Mouse (Mus musculus): ENCODE measurements around the gene Hsph1.
A peak's percentile ranks its signal among the peaks of the same experiment; 100 is the strongest.

Gene Hsph1

GRCm38 (mm10) chr5:149625547-149625946 lies 10.6 kb downstream of the Hsph1 start:
- no peak for TF ChIP-seq NANOG (IDR thresholded peaks at IDR 0.05; ENCODE audit: borderline replicate concordance, low read length)
- TF ChIP-seq CTCF (conservative IDR thresholded peaks at IDR 0.05; ENCODE audit: low read length) = no peak
- TF ChIP-seq POU5F1 (IDR thresholded peaks at IDR 0.05; ENCODE audit: borderline replicate concordance, low read length) = no peak
- Histone ChIP-seq H3K4me1 (replicated peaks; ENCODE audit: low read depth, low read length) (peaks cover 63% of the 10 kb centered on the region), H3K9me3 (ENCODE audit: low read length) (no peaks in the 10 kb centered on the region), H3K4me3 (replicated peaks; ENCODE audit: low read length) (no peak overlapping the region), H3K36me3 (ENCODE audit: insufficient read depth, low read length) (peaks cover 100% of the 10 kb centered on the region), H3K27me3 (ENCODE audit: insufficient read depth, low read length) (no peaks in the 10 kb centered on the region)

DNA sequence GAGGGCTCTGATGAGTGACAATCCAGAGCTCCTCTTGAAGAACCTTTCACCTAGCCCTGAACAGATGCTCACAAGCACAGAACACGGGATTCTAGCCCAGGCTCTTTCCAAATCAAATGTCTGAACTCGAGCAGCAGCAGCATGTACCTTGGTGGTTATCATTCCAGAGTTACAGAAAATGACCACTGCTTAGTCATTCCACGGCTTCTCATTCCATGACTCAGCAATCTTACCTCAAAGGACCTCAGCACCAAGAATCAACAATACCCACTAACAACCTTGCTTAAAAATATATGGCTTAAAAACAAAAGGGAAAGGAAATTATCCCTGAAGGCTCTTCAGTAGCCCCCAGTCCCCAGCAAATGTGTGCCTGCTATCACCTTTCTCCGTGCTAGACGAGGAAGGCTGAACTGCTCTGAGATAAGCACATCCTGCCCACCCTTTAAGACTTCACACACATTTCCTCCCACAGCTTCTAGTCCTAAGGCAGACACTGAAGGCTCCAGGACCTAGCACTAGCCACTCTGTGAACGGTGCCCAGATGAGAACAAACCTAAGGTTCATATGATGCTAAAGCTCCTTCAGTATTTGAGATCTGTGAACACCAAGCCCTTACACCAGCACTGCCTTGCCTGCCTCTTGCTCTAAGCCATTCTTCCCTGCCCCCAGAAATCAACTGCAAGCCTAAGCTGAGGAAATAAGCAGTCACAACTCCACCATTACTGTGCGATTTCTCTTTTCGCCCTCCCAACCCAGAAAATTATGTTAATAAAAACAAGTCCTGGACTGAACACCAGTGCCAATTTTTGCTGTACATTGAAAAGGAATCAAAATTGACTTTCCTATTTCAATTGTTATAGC lies 12.1 kb downstream of the Hsph1 start:
- Histone ChIP-seq H3K4me1 (replicated peaks; ENCODE audit: low read depth, low read length) (peaks cover 63% of the 10 kb centered on the region), H3K4me3 (replicated peaks; ENCODE audit: low read length) (no peak overlapping the region), H3K27me3 (ENCODE audit: insufficient read depth, low read length) (no peaks in the 10 kb centered on the region), H3K36me3 (ENCODE audit: insufficient read depth, low read length) (peaks cover 100% of the 10 kb centered on the region), H3K9me3 (ENCODE audit: low read length) (no peaks in the 10 kb centered on the region)
- TF ChIP-seq NANOG (IDR thresholded peaks at IDR 0.05; ENCODE audit: borderline replicate concordance, low read length) (no peak), CTCF (conservative IDR thresholded peaks at IDR 0.05; ENCODE audit: low read length) (no peak), POU5F1 (IDR thresholded peaks at IDR 0.05; ENCODE audit: borderline replicate concordance, low read length) (no peak)

- Histone ChIP-seq H3K4me3 (replicated peaks; ENCODE audit: low read length) (no peak overlapping the region), H3K4me1 (replicated peaks; ENCODE audit: low read depth, low read length) (peaks cover 68% of the 10 kb centered on the region), H3K36me3 (ENCODE audit: insufficient read depth, low read length) (peaks cover 100% of the 10 kb centered on the region), H3K9me3 (ENCODE audit: low read length) (no peaks in the 10 kb centered on the region), H3K27me3 (ENCODE audit: insufficient read depth, low read length) (no peaks in the 10 kb centered on the region)
- no peak for TF ChIP-seq CTCF (conservative IDR thresholded peaks at IDR 0.05; ENCODE audit: low read length)
- no peak for TF ChIP-seq NANOG (IDR thresholded peaks at IDR 0.05; ENCODE audit: borderline replicate concordance, low read length)
- no peak for TF ChIP-seq POU5F1 (IDR thresholded peaks at IDR 0.05; ENCODE audit: borderline replicate concordance, low read length)
Measured at GRCm38 (mm10) chr5:149622644-149623043, 13.5 kb downstream of the Hsph1 start.

DNA sequence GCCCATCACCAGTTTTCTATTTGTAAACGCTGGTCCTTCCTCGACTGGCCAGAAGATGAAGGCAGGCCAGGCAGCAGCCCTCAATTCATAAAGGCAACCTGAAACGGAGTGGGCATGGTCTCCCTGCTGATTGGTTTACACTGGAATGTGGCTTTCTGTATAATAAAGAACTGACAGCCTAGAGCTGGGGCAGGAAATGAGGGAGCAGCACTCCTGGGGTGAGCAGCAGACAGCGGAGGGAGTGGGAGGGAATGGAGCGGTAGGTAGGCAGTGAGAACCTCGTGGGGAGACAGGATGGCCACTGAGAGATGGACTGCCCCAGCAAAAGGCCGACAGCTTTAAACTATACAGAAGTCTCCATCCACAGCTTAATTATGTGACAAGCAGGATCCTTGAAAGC lies 14.0 kb downstream of the Hsph1 start:
- peaks cover 71% of the 10 kb centered on the region for H3K4me1 ChIP-seq (replicated peaks; ENCODE audit: low read depth, low read length)
- H3K4me3 ChIP-seq (replicated peaks; ENCODE audit: low read length) = peak overlapping the region; percentile 37; the same call in 1 of the 2 replicates
- peaks cover 100% of the 10 kb centered on the region for H3K36me3 ChIP-seq (ENCODE audit: insufficient read depth, low read length)
- no peak for TF ChIP-seq NANOG (IDR thresholded peaks at IDR 0.05; ENCODE audit: borderline replicate concordance, low read length)
- no peak for TF ChIP-seq POU5F1 (IDR thresholded peaks at IDR 0.05; ENCODE audit: borderline replicate concordance, low read length)
- TF ChIP-seq CTCF (conservative IDR thresholded peaks at IDR 0.05; ENCODE audit: low read length) = no peak
- H3K9me3 ChIP-seq (ENCODE audit: low read length) = no peaks in the 10 kb centered on the region
- no peaks in the 10 kb centered on the region for H3K27me3 ChIP-seq (ENCODE audit: insufficient read depth, low read length)

- no peaks in the 10 kb centered on the region for H3K27me3 ChIP-seq (ENCODE audit: insufficient read depth, low read length)
- TF ChIP-seq POU5F1 (IDR thresholded peaks at IDR 0.05; ENCODE audit: borderline replicate concordance, low read length) = no peak
- no peak for TF ChIP-seq CTCF (conservative IDR thresholded peaks at IDR 0.05; ENCODE audit: low read length)
- TF ChIP-seq NANOG (IDR thresholded peaks at IDR 0.05; ENCODE audit: borderline replicate concordance, low read length) = no peak
- H3K4me3 ChIP-seq (replicated peaks; ENCODE audit: low read length) = no peak overlapping the region
- H3K36me3 ChIP-seq (ENCODE audit: insufficient read depth, low read length) = peaks cover 93% of the 10 kb centered on the region
- peaks cover 50% of the 10 kb centered on the region for H3K4me1 ChIP-seq (replicated peaks; ENCODE audit: low read depth, low read length)
- no peaks in the 10 kb centered on the region for H3K9me3 ChIP-seq (ENCODE audit: low read length)
Measured at GRCm38 (mm10) chr5:149617776-149618425, 18.3 kb downstream of the Hsph1 start.

- Histone ChIP-seq H3K27me3 (ENCODE audit: insufficient read depth, low read length) (no peaks in the 10 kb centered on the region), H3K4me1 (replicated peaks; ENCODE audit: low read depth, low read length) (peaks cover 39% of the 10 kb centered on the region), H3K4me3 (replicated peaks; ENCODE audit: low read length) (no peak overlapping the region), H3K36me3 (ENCODE audit: insufficient read depth, low read length) (peaks cover 82% of the 10 kb centered on the region), H3K9me3 (ENCODE audit: low read length) (no peaks in the 10 kb centered on the region)
- no peak for TF ChIP-seq POU5F1 (IDR thresholded peaks at IDR 0.05; ENCODE audit: borderline replicate concordance, low read length)
Measured at GRCm38 (mm10) chr5:149616817-149617216, 19.4 kb downstream of the Hsph1 start.

GRCm38 (mm10) chr5:149616138-149616537 lies 20.0 kb downstream of the Hsph1 start:
- Histone ChIP-seq H3K27me3 (ENCODE audit: insufficient read depth, low read length) (no peaks in the 10 kb centered on the region; the same call in 1 of the 2 replicates), H3K4me1 (replicated peaks; ENCODE audit: low read depth, low read length) (peaks cover 33% of the 10 kb centered on the region), H3K4me3 (replicated peaks; ENCODE audit: low read length) (no peak overlapping the region), H3K36me3 (ENCODE audit: insufficient read depth, low read length) (peaks cover 75% of the 10 kb centered on the region), H3K9me3 (ENCODE audit: low read length) (no peaks in the 10 kb centered on the region)
- TF ChIP-seq POU5F1 (IDR thresholded peaks at IDR 0.05; ENCODE audit: borderline replicate concordance, low read length) (no peak), CTCF (conservative IDR thresholded peaks at IDR 0.05; ENCODE audit: low read length) (no peak), NANOG (IDR thresholded peaks at IDR 0.05; ENCODE audit: borderline replicate concordance, low read length) (no peak)

DNA sequence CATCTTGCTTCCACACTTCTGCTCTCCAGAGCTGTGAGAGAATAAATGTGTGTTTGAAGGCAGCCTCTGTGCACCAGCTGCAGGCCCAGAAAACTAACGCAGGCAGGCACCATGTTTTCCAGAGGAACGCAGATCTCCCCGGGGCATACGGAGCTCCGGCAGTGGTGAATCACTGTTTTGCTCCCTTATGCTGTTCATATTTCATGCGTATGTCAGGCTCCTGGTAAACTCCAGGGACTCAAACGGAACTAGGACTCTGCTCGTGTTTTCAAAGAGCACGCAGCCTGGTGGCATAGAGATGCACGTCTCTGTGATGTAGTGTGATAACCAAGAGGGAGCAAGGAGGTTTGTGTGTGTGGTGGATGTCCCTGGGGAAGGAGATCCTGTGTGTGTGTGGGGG lies 23.4 kb downstream of the Hsph1 start:
- no peaks in the 10 kb centered on the region; the same call in 1 of the 2 replicates for H3K27me3 ChIP-seq (ENCODE audit: insufficient read depth, low read length)
- H3K4me1 ChIP-seq (replicated peaks; ENCODE audit: low read depth, low read length) = peaks cover 44% of the 10 kb centered on the region
- no peaks in the 10 kb centered on the region for H3K9me3 ChIP-seq (ENCODE audit: low read length)
- TF ChIP-seq POU5F1 (IDR thresholded peaks at IDR 0.05; ENCODE audit: borderline replicate concordance, low read length) = no peak
- no peak for TF ChIP-seq CTCF (conservative IDR thresholded peaks at IDR 0.05; ENCODE audit: low read length)
- TF ChIP-seq NANOG (IDR thresholded peaks at IDR 0.05; ENCODE audit: borderline replicate concordance, low read length) = no peak
- H3K4me3 ChIP-seq (replicated peaks; ENCODE audit: low read length) = no peak overlapping the region
- peaks cover 41% of the 10 kb centered on the region for H3K36me3 ChIP-seq (ENCODE audit: insufficient read depth, low read length)

Measured in E14TG2a.4 (cell line).